Mouse (Mus musculus) E14TG2a.4 (cell line): ENCODE measurements around the gene Retreg3.
"Not testable (repeated sequence)": the region's sequence is repeated elsewhere in the genome, so short reads cannot be mapped to it uniquely, and the experiment has no call there.

Source experiments
- H3K27me3 ChIP-seq: 2 replicates; pipeline ENCODE4 v1.6.1; 2014; ENCODE audit warnings: low read length, control low read depth; ENCODE audit not compliant: insufficient read depth
- H3K36me3 ChIP-seq: 2 replicates; pipeline ENCODE4 v1.6.1; 2014; ENCODE audit warnings: low read length, control low read depth; ENCODE audit not compliant: insufficient read depth
- H3K4me1 ChIP-seq: replicated peaks from 2 replicates; pipeline ENCODE4 v1.6.1; 2014; ENCODE audit warnings: low read depth, low read length, control low read depth
- H3K4me3 ChIP-seq: replicated peaks from 2 replicates; pipeline ENCODE4 v1.5.1; 2014; ENCODE audit warnings: mild to moderate bottlenecking, low read length
- H3K9me3 ChIP-seq: 2 replicates; pipeline ENCODE4 v1.6.1; 2014; ENCODE audit warnings: low read length, control low read depth
- CTCF ChIP-seq: conservative IDR thresholded peaks from 2 replicates; pipeline ENCODE4 v1.5.1; 2014; ENCODE audit warnings: low read length
- NANOG ChIP-seq: IDR thresholded peaks from 2 replicates; pipeline ENCODE4 v1.6.1; 2014; ENCODE audit warnings: borderline replicate concordance, low read length, mixed read lengths
- POU5F1 ChIP-seq: IDR thresholded peaks from 2 replicates; pipeline ENCODE4 v1.6.1; 2014; ENCODE audit warnings: low read length, borderline replicate concordance

Gene Retreg3

DNA sequence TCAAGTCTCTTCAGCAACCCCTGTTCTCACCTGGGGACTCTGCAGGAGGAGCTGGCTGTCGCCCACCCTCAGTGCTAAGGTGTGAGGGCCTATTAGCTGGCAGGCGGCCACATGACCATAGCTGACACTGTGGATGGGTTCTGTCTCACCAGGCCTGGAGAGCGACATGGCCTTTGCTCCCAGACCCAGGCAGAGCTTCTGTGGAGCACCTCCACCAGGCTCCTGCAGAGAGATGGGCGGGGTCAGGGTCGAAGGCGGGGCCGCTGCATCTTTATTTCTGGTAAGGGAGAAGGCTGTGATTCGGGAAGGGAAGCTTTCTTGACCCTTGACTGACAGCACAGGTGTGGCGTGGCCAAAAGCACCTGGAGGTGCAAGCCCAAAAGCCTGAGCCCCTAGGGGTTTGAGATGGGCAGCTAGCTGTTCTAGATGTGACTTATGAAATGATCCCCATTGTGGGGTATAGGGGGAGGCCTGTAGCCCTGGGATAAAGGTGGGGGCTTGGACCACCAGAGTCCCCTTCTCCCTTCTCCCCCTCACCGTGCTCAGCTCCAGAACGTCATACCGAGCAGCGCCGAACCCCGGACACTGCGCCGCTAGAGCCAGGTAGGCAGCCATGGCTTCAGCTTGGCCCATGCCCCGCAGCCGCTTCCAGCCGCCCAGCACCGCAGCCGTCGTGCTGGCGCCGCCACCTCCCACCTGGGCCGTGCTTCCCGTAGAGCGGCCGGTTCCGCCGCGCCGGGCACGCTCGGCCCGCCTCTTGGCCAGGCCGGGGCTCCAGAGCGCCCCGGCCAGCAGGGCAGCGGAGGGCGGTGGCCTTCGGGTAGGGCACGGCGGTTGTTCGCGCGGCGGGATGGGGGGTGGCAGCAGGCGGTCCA, 44.0 kb upstream of the Retreg3 start:
- Histone ChIP-seq H3K27me3 (peaks cover 81% of the 10 kb centered on the region), H3K36me3 (peaks cover 15% of the 10 kb centered on the region), H3K4me1 (peaks cover 47% of the 10 kb centered on the region), H3K9me3 (no peaks in the 10 kb centered on the region), H3K4me3 (peak overlapping the region; percentile 74)
- TF ChIP-seq POU5F1 (no peak), NANOG (no peak), CTCF (no peak)

DNA sequence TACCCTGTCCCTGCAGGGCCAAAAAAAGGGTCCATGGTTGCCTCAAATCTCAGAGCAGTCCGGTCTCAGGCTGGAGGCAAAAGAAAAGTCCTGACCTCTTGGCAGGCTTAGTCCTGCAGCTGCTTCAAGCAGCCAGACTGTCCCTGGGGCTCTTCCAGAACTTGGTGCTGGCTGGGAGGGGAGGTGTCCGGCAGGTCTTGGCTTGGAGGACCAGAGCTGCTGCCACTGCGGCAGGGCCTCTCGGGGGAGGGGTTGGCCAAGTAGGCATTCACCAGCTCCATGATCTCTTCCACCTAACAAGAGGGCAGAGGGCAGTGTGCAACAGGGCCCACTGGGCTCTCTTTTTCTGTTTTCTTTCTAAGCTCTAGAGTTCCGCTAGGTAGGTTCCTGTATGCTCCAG, 43.1 kb upstream of the Retreg3 start:
- no peaks in the 10 kb centered on the region for H3K9me3 ChIP-seq
- no peak for TF ChIP-seq POU5F1
- H3K36me3 ChIP-seq, result peaks cover 15% of the 10 kb centered on the region
- H3K4me3 ChIP-seq, result peak overlapping the region; percentile 74
- H3K4me1 ChIP-seq, result peaks cover 44% of the 10 kb centered on the region
- peaks cover 78% of the 10 kb centered on the region for H3K27me3 ChIP-seq

DNA sequence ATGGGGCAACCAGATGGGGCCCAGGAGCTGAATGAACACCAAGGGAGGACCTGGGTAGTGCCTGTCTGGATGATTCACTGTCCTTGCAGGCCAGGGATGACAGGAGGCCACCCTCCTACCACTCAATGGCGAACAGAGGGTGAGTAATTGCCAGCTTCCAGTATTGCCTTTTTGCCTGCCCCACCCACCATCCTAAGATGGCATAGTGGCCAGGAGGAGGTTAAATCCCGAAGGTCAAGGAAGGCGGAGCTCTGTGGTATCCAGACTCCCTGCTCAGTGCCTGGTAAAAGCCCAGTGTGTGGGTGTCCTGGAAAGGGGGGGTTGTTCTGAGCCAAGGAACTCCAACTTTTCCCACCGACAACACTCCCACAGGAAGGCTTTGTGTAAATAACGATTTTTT, 42.6 kb upstream of the Retreg3 start:
- H3K9me3 ChIP-seq, result no peaks in the 10 kb centered on the region
- H3K36me3 ChIP-seq, result peaks cover 11% of the 10 kb centered on the region
- peaks cover 77% of the 10 kb centered on the region for H3K27me3 ChIP-seq
- H3K4me3 ChIP-seq, result no peak overlapping the region
- TF ChIP-seq POU5F1, result no peak
- no peak for TF ChIP-seq NANOG
- TF ChIP-seq CTCF, result no peak
- H3K4me1 ChIP-seq, result peaks cover 40% of the 10 kb centered on the region

DNA sequence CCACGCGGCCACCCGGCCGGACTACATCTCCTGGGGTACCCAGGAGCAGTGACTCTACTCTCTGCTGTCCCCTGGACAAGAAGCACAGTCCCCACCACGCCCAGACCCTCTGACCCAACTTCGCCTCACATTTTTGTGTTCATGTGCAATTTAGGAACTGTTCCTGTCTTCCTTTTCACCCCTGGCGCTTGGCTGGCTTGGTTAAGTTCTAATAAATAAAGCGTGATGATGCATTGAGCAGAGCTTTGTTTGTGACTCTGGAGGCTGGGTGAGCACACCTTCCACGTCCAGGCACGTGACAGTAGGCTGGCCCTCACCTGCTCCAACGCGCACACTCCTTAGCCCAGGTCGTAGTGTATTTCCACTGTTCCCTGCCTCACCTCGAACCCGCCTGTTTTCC, 41.9 kb upstream of the Retreg3 start:
- TF ChIP-seq CTCF, result no peak
- no peak for TF ChIP-seq POU5F1
- TF ChIP-seq NANOG, result no peak
- Histone ChIP-seq H3K9me3 (no peaks in the 10 kb centered on the region), H3K27me3 (peaks cover 72% of the 10 kb centered on the region), H3K4me1 (peaks cover 46% of the 10 kb centered on the region), H3K4me3 (no peak overlapping the region), H3K36me3 (0 out of 2 replicates have a peak, but pooled peaks cover 5% of the 10 kb centered on the region)

DNA sequence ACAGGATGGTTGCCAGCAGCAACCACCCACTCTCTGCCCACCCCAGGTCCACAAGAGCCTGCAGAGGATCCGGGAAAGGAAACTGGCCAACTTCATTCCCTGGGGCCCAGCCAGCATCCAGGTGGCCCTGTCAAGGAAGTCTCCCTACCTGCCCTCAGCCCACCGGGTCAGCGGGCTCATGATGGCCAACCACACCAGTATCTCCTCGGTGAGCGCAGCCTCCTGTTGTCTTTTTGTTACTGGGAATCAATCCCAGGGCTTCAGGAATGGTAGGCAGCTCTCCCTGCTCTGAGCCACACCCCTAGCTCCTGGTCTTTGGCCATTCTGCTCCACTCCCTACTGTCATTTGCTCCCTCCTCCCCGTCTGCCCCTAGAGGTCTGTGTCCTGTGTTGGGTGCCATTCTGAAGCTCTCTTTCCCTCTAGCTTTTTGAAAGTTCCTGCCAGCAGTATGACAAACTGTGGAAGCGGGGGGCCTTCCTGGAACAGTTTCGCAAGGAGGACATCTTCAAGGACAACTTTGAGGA, 41.4 kb upstream of the Retreg3 start:
- H3K27me3 ChIP-seq, result peaks cover 72% of the 10 kb centered on the region
- H3K9me3 ChIP-seq, H3K36me3 ChIP-seq, H3K4me3 ChIP-seq: not testable (repeated sequence)
- H3K4me1 ChIP-seq, result peaks cover 51% of the 10 kb centered on the region

DNA sequence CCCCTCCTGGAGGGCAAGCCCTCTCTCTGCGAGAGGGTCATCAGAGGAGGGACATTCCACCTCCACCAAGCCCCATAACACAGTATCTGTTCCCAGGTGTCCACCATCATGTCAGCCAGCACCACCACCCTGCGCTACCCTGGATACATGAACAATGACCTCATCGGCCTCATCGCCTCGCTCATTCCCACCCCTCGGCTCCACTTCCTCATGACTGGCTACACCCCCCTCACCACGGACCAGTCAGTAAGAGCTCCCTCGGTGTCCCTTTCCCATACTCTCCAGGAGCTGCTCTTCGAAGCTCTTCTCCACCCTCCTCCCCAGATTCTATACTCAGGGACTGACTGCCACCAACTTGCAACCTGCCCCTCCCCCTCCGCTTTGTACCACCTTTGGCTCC, 40.5 kb upstream of the Retreg3 start:
- H3K36me3 ChIP-seq, H3K9me3 ChIP-seq, H3K4me3 ChIP-seq: not testable (repeated sequence)
- H3K27me3 ChIP-seq, result peaks cover 70% of the 10 kb centered on the region
- peaks cover 55% of the 10 kb centered on the region for H3K4me1 ChIP-seq

DNA sequence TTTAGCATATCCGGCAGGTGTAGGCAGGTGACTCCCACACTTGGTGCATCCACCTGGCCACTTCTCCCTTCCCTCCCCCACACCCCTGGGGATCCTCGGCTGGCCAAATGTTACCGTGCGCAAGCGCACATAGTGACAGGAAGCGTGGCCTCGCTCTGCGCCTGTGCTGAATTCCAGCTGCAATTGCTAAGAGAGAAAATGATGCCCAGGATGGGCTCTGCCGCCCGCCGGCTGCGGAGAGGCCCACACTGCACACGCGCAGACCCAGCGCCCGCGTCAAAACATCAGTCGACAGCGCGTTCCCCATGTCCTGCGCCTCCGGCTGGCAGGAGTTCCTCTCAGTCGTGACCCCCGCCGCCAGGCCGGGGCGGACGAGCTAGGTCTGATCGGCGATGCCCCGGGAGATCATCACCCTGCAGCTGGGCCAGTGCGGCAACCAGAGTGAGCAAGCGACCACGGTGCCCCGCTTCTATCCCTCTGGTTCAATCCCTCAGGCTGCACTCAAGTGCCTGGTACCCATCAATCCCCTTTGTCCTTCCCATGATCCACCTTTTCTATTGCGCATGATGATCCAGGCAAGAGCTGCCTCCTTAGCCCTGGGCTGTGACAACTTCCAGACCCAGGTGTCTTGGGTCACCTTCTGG, 36.2 kb upstream of the Retreg3 start, which contains the start of gene Tubg2:
Gene Tubg2, plus strand, starts transcription at position 180 of the 644 bp plus-strand sequence.
- peaks cover 20% of the 10 kb centered on the region for H3K4me1 ChIP-seq
- H3K9me3 ChIP-seq, result no peaks in the 10 kb centered on the region
- H3K36me3 ChIP-seq, result no peaks in the 10 kb centered on the region
- TF ChIP-seq POU5F1, result no peak
- TF ChIP-seq NANOG, result no peak
- TF ChIP-seq CTCF, result no peak
- peaks cover 33% of the 10 kb centered on the region for H3K27me3 ChIP-seq
- peak within 1 kb of the TSS; percentile 74 for H3K4me3 ChIP-seq

DNA sequence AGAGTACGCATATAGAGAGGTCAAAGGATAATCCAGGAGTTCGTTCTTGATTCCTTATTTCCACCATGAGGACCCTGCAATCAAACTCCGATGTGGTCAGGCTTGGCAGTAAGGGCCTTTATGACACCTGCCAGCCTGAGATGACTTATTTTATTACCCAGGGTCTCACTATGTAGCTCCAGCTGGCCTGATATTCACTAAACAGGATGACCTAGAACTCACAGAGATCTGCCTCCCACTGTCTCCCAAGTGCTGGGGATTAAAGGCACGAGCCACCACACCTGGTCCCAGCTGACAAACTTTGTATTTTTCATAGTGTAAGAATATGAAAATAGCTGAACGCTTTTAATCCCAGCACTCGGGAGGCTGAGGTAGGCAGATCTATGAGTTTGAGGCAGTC, 35.5 kb upstream of the Retreg3 start:
- Histone ChIP-seq H3K36me3 (no peaks in the 10 kb centered on the region), H3K9me3 (no peaks in the 10 kb centered on the region), H3K4me3 (peak overlapping the region; percentile 74; the same call in 1 of the 2 replicates), H3K27me3 (peaks cover 33% of the 10 kb centered on the region), H3K4me1 (peaks cover 20% of the 10 kb centered on the region)
- TF ChIP-seq POU5F1 (no peak), NANOG (no peak), CTCF (no peak)
